Mouse (Mus musculus) stomach, postnatal 0 days (tissue): ENCODE results near the gene Ptpn23. TPM values are rescaled to one million over a fixed set of nuclear protein-coding genes. Genes with fewer than 3 reads are reported as not detected.

Source experiments
- ATAC-seq: fragments of 200-750 bp; cut with Nextera tagmentation; 2 replicates; pipeline ENCODE4 v1.8.0; 2017; ENCODE audit not compliant: low FRiP score, low TSS enrichment
- DNase-seq: peaks from one replicate; pipeline ENCODE4 v3.0.0-alpha.2; 2016; ENCODE audit warnings: low spot score
- H3K27ac ChIP-seq: fragments of 300-500 bp; sonication (generic); replicated peaks from 2 replicates; pipeline ENCODE4 v1.5.1; 2014; ENCODE audit warnings: mild to moderate bottlenecking, control low read depth
- H3K27me3 ChIP-seq: fragments of 300-500 bp; sonication (generic); 2 replicates; pipeline ENCODE4 v1.6.1; 2014; ENCODE audit warnings: low read length; ENCODE audit not compliant: control insufficient read depth, insufficient read depth
- H3K36me3 ChIP-seq: fragments of 300-500 bp; sonication (generic); 2 replicates; pipeline ENCODE4 v1.6.1; 2014; ENCODE audit warnings: low read length, mixed read lengths; ENCODE audit not compliant: control insufficient read depth, insufficient read depth
- H3K4me1 ChIP-seq: fragments of 300-500 bp; sonication (generic); replicated peaks from 2 replicates; pipeline ENCODE4 v1.6.1; 2014; ENCODE audit warnings: antibody characterized with exemption; ENCODE audit not compliant: control insufficient read depth, insufficient read depth
- H3K4me2 ChIP-seq: fragments of 300-500 bp; sonication (generic); replicated peaks from 2 replicates; pipeline ENCODE4 v1.6.1; 2014; ENCODE audit warnings: low read depth, mild to moderate bottlenecking, control low read depth, moderate library complexity
- H3K4me3 ChIP-seq: fragments of 300-500 bp; sonication (generic); 2 replicates; pipeline ENCODE4 v1.5.1; 2014; ENCODE audit warnings: low read depth, low read length, control low read depth
- H3K9ac ChIP-seq: fragments of 300-500 bp; sonication (generic); 2 replicates; pipeline ENCODE4 v1.6.1; 2014; ENCODE audit warnings: mild to moderate bottlenecking, low read length, control low read depth, mixed read lengths
- H3K9me3 ChIP-seq: fragments of 300-500 bp; sonication (generic); 2 replicates; pipeline ENCODE4 v1.6.1; 2016; ENCODE audit warnings: low read length; ENCODE audit not compliant: control insufficient read depth
- CTCF ChIP-seq: IDR thresholded peaks from 2 replicates; pipeline ENCODE4 v1.5.1; 2016; ENCODE audit warnings: antibody characterized with exemption, low read depth, mild to moderate bottlenecking, moderate library complexity
- EP300 ChIP-seq: optimal IDR thresholded peaks from 2 replicates; pipeline ENCODE3; 2016; ENCODE audit warnings: antibody characterized with exemption
- WGBS: fragments of 180-500 bp; shearing (Covaris S2); extraction: QIAGEN DNeasy Blood & Tissue Kit; methylation state at CpG from one replicate; pipeline ENCODE4 v1.1.7; 2014; 5-methylcytosine and 5-hydroxymethylcytosine counted together
- polyA plus RNA-seq: library from polyadenylated mRNA; unstranded; fragments of >200 nt; fragmentation: Nextera tagmentation; extraction: Ambion mirVana; gene quantifications from 2 replicates; pipeline ENCODE4 v1.2.1, GENCODE M21; 2015

Gene Ptpn23
- polyA plus RNA-seq, 1 experiment from 2014 or later, result 7.8 TPM

DNA sequence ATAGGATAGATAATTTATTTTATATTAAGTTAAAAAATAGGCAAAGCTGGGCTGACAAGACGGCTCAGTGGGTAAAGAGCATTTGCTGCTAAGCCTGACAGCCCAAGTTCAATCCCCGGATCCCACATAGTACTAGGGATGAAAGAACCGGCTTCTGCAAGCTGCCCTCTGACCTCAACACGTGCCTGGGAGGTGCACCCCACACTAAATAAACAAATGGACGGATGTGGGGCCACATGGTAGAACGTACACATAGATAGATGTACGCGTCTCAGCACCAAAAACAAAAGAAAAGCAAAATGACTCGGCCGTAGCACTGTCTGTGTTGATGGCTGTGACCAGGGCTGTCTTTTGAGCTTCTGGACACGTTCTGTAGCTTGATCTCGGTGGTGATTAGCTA lies 46.7 kb downstream of the Ptpn23 start:
- H3K27me3 ChIP-seq, result no peaks in the 10 kb centered on the region
- H3K4me2 ChIP-seq, result no peak overlapping the region
- no peaks in the 10 kb centered on the region for H3K9me3 ChIP-seq
- H3K27ac ChIP-seq, result no peak overlapping the region
- ATAC-seq, result no peak
- 49% methylated on average over 12 of the region's 12 CpGs for WGBS
- no peak for DNase-seq
- H3K4me1 ChIP-seq, result no peaks in the 10 kb centered on the region
- no peaks in the 10 kb centered on the region; the same call in 1 of the 2 replicates for H3K36me3 ChIP-seq
- TF ChIP-seq EP300 (no peak), CTCF (no peak)
- H3K4me3 ChIP-seq, result no peak overlapping the region
- H3K9ac ChIP-seq, result no peak overlapping the region

DNA sequence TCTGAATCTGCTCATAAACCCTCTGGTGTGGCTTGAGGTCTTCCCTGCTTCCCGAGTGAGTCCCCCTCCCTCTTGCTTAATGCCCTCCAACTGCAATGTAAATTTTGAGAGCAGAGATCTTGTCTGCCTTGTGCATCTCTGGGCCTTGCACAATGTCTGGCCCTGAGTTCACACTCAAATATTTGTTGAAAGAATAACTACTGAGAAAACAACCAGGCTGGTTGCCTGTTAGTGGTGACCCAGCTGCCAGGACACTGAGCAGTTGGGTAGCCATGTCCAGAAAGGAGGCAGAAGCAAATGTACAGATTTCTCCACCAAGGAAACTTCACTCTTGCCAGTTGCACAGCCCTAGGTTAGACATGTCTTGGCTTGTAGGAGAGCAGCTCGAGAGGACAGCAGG lies 49.7 kb downstream of the Ptpn23 start:
- H3K4me2 ChIP-seq, result no peak overlapping the region
- H3K36me3 ChIP-seq, result no peaks in the 10 kb centered on the region; the same call in 1 of the 2 replicates
- DNase-seq, result no peak
- H3K27ac ChIP-seq, result no peak overlapping the region
- no peaks in the 10 kb centered on the region for H3K9me3 ChIP-seq
- no peaks in the 10 kb centered on the region for H3K4me1 ChIP-seq
- WGBS, result 55% methylated on average over 2 of the region's 2 CpGs
- H3K4me3 ChIP-seq, result no peak overlapping the region
- H3K27me3 ChIP-seq, result no peaks in the 10 kb centered on the region
- ATAC-seq, result no peak
- TF ChIP-seq EP300, result no peak
- no peak for TF ChIP-seq CTCF
- no peak overlapping the region; the same call in 1 of the 2 replicates for H3K9ac ChIP-seq

DNA sequence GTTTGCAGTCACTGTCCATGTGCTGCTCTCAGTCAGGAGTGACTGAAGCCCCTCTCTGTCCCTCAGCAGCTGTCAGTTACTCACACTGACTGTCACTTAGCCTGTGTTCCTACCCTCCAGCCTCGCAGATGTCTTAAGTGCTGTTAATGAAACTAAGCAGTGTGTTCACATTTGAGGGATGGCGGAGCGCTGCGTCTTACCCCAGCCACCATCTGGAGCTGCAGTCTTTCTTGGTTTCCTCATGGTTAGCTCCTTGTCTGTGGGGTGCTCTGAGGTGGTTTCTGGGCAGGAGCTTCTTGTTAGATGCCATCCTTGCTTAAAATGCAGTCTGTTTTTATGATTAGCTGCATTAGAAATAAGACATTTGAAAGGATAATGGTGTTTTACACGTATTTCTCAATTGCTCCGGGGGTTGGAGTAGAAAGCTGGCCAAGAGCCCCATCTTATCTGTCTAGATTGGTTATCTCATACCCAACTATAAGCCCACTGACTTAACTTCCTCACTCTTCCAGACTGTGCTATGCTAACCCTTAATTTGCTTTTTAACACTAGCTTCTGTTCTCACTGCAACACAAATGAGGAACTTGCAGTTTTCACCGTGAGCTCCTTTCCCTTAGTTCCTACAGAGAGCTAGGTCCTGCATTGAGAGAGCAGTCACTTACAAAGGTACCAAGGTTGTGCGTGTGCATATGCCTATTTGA lies 55.9 kb downstream of the Ptpn23 start:
- 83% methylated on average over 8 of the region's 8 CpGs for WGBS
- Histone ChIP-seq H3K36me3 (no peaks in the 10 kb centered on the region), H3K27me3 (no peaks in the 10 kb centered on the region), H3K27ac (no peak overlapping the region), H3K9me3 (no peaks in the 10 kb centered on the region), H3K4me1 (no peaks in the 10 kb centered on the region), H3K4me3 (no peak overlapping the region), H3K4me2 (no peak overlapping the region), H3K9ac (no peak overlapping the region)
- ATAC-seq (no peak), DNase-seq (no peak)
- TF ChIP-seq CTCF (no peak), EP300 (no peak)

DNA sequence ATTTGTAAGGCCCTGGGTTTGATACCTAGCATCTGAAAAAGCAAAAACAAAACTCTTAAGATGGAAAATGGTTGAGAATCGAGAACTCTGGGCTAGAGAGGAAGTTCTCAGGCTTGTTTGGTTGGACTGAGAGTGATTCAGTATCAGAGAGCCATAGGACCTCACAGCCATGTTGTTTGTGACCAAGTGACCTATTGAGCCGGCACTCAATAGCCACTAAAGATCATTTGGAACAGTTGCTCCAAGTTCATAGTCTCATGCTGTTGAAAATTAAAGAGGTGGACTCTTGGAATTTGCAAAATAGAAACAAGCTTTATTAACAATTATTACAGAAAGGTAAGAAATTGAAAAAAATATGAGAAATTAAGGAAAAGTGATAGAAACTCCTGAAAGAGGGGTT lies 56.7 kb downstream of the Ptpn23 start:
- Histone ChIP-seq H3K27ac (peak overlapping the region; percentile 61), H3K27me3 (no peaks in the 10 kb centered on the region), H3K4me1 (no peaks in the 10 kb centered on the region), H3K36me3 (no peaks in the 10 kb centered on the region), H3K4me2 (no peak overlapping the region), H3K9me3 (no peaks in the 10 kb centered on the region), H3K9ac (no peak overlapping the region), H3K4me3 (no peak overlapping the region)
- no peak for DNase-seq
- 82% methylated on average over 2 of the region's 2 CpGs for WGBS
- no peak for TF ChIP-seq EP300
- no peak for TF ChIP-seq CTCF
- no peak for ATAC-seq

DNA sequence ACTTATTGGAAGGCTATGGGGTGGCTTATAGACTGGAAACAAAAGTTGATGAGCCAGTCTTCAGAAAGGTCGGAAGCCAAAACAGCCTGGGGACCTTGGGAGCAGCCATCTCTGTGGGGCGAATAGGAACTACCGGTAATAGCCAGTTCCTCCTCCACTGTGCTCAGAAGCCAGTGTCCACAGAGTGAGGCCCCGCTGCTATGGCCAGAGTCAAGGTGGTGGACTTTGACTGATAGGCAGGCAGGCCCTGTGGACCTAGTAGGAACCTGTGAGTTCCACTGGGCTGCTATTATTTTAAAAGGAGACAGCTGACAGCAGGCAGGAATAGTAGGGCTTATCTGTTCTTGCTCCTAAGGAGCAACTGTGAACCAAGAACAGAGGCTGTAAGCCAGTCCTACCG lies 57.4 kb downstream of the Ptpn23 start:
- ATAC-seq (peak; percentile 82), DNase-seq (peak; percentile 37)
- Histone ChIP-seq H3K4me3 (no peak overlapping the region), H3K4me1 (no peaks in the 10 kb centered on the region), H3K9me3 (no peaks in the 10 kb centered on the region), H3K9ac (no peak overlapping the region), H3K36me3 (no peaks in the 10 kb centered on the region), H3K27me3 (no peaks in the 10 kb centered on the region), H3K4me2 (no peak overlapping the region), H3K27ac (peak overlapping the region; percentile 61)
- TF ChIP-seq EP300 (no peak), CTCF (no peak)
- WGBS, result 79% methylated on average over 5 of the region's 5 CpGs

DNA sequence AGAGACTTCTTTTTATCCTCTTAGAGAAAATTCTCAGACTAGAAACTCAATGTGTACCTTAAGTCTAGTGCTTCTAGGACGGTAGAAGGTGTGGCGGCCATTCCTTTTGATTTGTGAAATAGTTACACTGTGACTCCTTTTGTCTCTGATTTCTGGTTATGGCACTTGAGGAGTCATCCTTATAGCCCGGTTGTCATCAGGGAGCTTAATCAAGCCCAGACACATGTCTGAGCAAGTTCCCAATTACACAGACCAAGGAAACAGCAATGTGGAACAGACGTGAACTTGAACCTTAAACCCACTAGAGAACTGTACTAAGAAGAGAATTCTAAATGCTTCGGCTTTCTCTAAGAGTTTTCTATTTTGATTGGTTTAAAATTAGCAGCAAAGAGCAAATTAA lies 57.8 kb downstream of the Ptpn23 start:
- peak overlapping the region; percentile 75 for H3K27ac ChIP-seq

More for the DNA sequence above, 57.8 kb downstream of the Ptpn23 start:
- no peaks in the 10 kb centered on the region for H3K27me3 ChIP-seq
- no peaks in the 10 kb centered on the region for H3K4me1 ChIP-seq
- H3K9ac ChIP-seq, result no peak overlapping the region
- DNase-seq, result no peak
- TF ChIP-seq EP300, result no peak
- no peak for TF ChIP-seq CTCF
- 68% methylated on average over 5 of the region's 5 CpGs for WGBS
- no peaks in the 10 kb centered on the region for H3K36me3 ChIP-seq
- no peak overlapping the region for H3K4me2 ChIP-seq
- ATAC-seq, result peak; percentile 48; the same call in 1 of the 2 replicates
- no peak overlapping the region for H3K4me3 ChIP-seq
- H3K9me3 ChIP-seq, result no peaks in the 10 kb centered on the region
